Mouse (Mus musculus) forebrain, embryonic 16.5 days (tissue): ENCODE results near the gene Gm9747. TPM values are rescaled to one million over a fixed set of nuclear protein-coding genes. Genes with fewer than 3 reads are reported as not detected.

Experiments
- ATAC-seq: fragments of 200-750 bp; cut with Nextera tagmentation; 2 replicates; pipeline ENCODE4 v1.8.0; 2017; ENCODE audit warnings: mild to moderate bottlenecking, moderate library complexity
- H3K27ac ChIP-seq: fragments of 300-500 bp; sonication (generic); 2 replicates; pipeline ENCODE4 v1.5.1; 2014; ENCODE audit warnings: low read length, control low read depth
- H3K27me3 ChIP-seq: fragments of 300-500 bp; sonication (generic); replicated peaks from 2 replicates; pipeline ENCODE4 v1.6.1; 2014; ENCODE audit warnings: low read length; ENCODE audit not compliant: control insufficient read depth, insufficient read depth
- H3K36me3 ChIP-seq: fragments of 300-500 bp; sonication (generic); 2 replicates; pipeline ENCODE4 v1.6.1; 2014; ENCODE audit not compliant: control insufficient read depth, insufficient read depth
- H3K4me1 ChIP-seq: fragments of 300-500 bp; sonication (generic); replicated peaks from 2 replicates; pipeline ENCODE4 v1.6.1; 2014; ENCODE audit warnings: low read length; ENCODE audit not compliant: control insufficient read depth, insufficient read depth
- H3K4me2 ChIP-seq: fragments of 300-500 bp; sonication (generic); 2 replicates; pipeline ENCODE4 v1.6.1; 2014; ENCODE audit warnings: mild to moderate bottlenecking, low read length, control low read depth
- H3K4me3 ChIP-seq: fragments of 300-500 bp; sonication (generic); replicated peaks from 2 replicates; pipeline ENCODE4 v1.5.1; 2014; ENCODE audit warnings: mild to moderate bottlenecking, low read length, control low read depth
- H3K9ac ChIP-seq: fragments of 300-500 bp; sonication (generic); replicated peaks from 2 replicates; pipeline ENCODE4 v1.6.1; 2014; ENCODE audit warnings: low read depth, low read length, control low read depth
- H3K9me3 ChIP-seq: fragments of 300-500 bp; sonication (generic); 2 replicates; pipeline ENCODE4 v1.6.1; 2016; ENCODE audit warnings: low read length; ENCODE audit not compliant: control insufficient read depth
- WGBS: fragments of 180-500 bp; shearing (Covaris S2); extraction: QIAGEN DNeasy Blood & Tissue Kit; methylation state at CpG from one replicate; pipeline ENCODE4 v1.1.7; 2014; 5-methylcytosine and 5-hydroxymethylcytosine counted together
- polyA plus RNA-seq: library from polyadenylated mRNA; unstranded; fragments of >200 nt; fragmentation: Nextera tagmentation; extraction: Ambion mirVana; gene quantifications from 2 replicates; pipeline ENCODE4 v1.2.1, GENCODE M21; 2015

The Gm9747 gene
- polyA plus RNA-seq, 1 experiment from 2014 or later = 30.1 TPM

- Histone ChIP-seq H3K27ac (no peak overlapping the region), H3K4me1 (peaks cover 7% of the 10 kb centered on the region), H3K4me3 (no peak overlapping the region), H3K36me3 (peaks cover 4% of the 10 kb centered on the region; the same call in 1 of the 2 replicates), H3K27me3 (no peaks in the 10 kb centered on the region), H3K4me2 (no peak overlapping the region), H3K9me3 (no peaks in the 10 kb centered on the region), H3K9ac (no peak overlapping the region)
- ATAC-seq = no peak
- 47% methylated on average over 5 of the region's 5 CpGs for WGBS
Observed at GRCm38 (mm10) chr1:82272231-82272630, 39.3 kb downstream of the Gm9747 start.

GRCm38 (mm10) chr1:82273529-82273928, 40.6 kb downstream of the Gm9747 start:
- H3K27ac ChIP-seq = no peak overlapping the region
- 4% methylated on average over 6 of the region's 6 CpGs for WGBS

GRCm38 (mm10) chr1:82274361-82274760, 41.4 kb downstream of the Gm9747 start:
- H3K4me3 ChIP-seq = no peak overlapping the region
- ATAC-seq = no peak
- H3K27me3 ChIP-seq = no peaks in the 10 kb centered on the region
- H3K9ac ChIP-seq = no peak overlapping the region
- peaks cover 9% of the 10 kb centered on the region; the same call in 1 of the 2 replicates for H3K36me3 ChIP-seq
- H3K27ac ChIP-seq = no peak overlapping the region
- H3K9me3 ChIP-seq = no peaks in the 10 kb centered on the region
- peaks cover 7% of the 10 kb centered on the region for H3K4me1 ChIP-seq
- WGBS = 29% methylated on average over 1 of the region's 1 CpGs
- no peak overlapping the region for H3K4me2 ChIP-seq

More at GRCm38 (mm10) chr1:82273529-82273928, 40.6 kb downstream of the Gm9747 start:
- H3K9ac ChIP-seq = no peak overlapping the region
- H3K4me3 ChIP-seq = no peak overlapping the region
- ATAC-seq = no peak
- H3K36me3 ChIP-seq = peaks cover 9% of the 10 kb centered on the region; the same call in 1 of the 2 replicates
- peaks cover 7% of the 10 kb centered on the region for H3K4me1 ChIP-seq
- no peak overlapping the region for H3K4me2 ChIP-seq
- no peaks in the 10 kb centered on the region for H3K27me3 ChIP-seq
- H3K9me3 ChIP-seq = no peaks in the 10 kb centered on the region

GRCm38 (mm10) chr1:82279768-82280167, 46.9 kb downstream of the Gm9747 start:
- Histone ChIP-seq H3K27ac (no peak overlapping the region), H3K4me2 (no peak overlapping the region), H3K27me3 (no peaks in the 10 kb centered on the region), H3K9ac (no peak overlapping the region), H3K4me1 (peaks cover 18% of the 10 kb centered on the region), H3K36me3 (peaks cover 9% of the 10 kb centered on the region; the same call in 1 of the 2 replicates), H3K4me3 (no peak overlapping the region), H3K9me3 (no peaks in the 10 kb centered on the region)
- 70% methylated on average over 1 of the region's 1 CpGs for WGBS
- ATAC-seq = no peak

GRCm38 (mm10) chr1:82281823-82282222, 48.9 kb downstream of the Gm9747 start:
- Histone ChIP-seq H3K27me3 (no peaks in the 10 kb centered on the region), H3K4me3 (no peak overlapping the region), H3K9ac (no peak overlapping the region), H3K4me1 (peaks cover 29% of the 10 kb centered on the region), H3K9me3 (no peaks in the 10 kb centered on the region), H3K4me2 (no peak overlapping the region), H3K36me3 (peaks cover 9% of the 10 kb centered on the region; the same call in 1 of the 2 replicates), H3K27ac (no peak overlapping the region)
- ATAC-seq = no peak
- 75% methylated on average over 6 of the region's 6 CpGs for WGBS

GRCm38 (mm10) chr1:82282992-82283611, 50.2 kb downstream of the Gm9747 start:
- ATAC-seq = peak; percentile 98
- Histone ChIP-seq H3K9me3 (no peaks in the 10 kb centered on the region), H3K36me3 (no peaks in the 10 kb centered on the region), H3K27me3 (no peaks in the 10 kb centered on the region), H3K4me2 (peak overlapping the region; percentile 76), H3K9ac (peak overlapping the region; percentile 73), H3K4me1 (peaks cover 41% of the 10 kb centered on the region), H3K4me3 (peak overlapping the region; percentile 54), H3K27ac (peak overlapping the region; percentile 96)
- under 1% methylated on average over 34 of the region's 35 CpGs for WGBS

GRCm38 (mm10) chr1:82283901-82284301, 51.0 kb downstream of the Gm9747 start:
- Histone ChIP-seq H3K27ac (peak overlapping the region; percentile 96), H3K27me3 (no peaks in the 10 kb centered on the region), H3K9me3 (no peaks in the 10 kb centered on the region), H3K4me1 (peaks cover 47% of the 10 kb centered on the region), H3K4me2 (peak overlapping the region; percentile 76), H3K36me3 (no peaks in the 10 kb centered on the region), H3K4me3 (peak overlapping the region; percentile 54), H3K9ac (peak overlapping the region; percentile 73)
- WGBS = 0% methylated on average over 1 of the region's 1 CpGs
- ATAC-seq = peak; percentile 2; the same call in 1 of the 2 replicates

GRCm38 (mm10) chr1:82284403-82284802, 51.5 kb downstream of the Gm9747 start:
- H3K9me3 ChIP-seq = no peaks in the 10 kb centered on the region
- WGBS = 7% methylated on average over 4 of the region's 4 CpGs
- H3K36me3 ChIP-seq = no peaks in the 10 kb centered on the region
- H3K4me2 ChIP-seq = peak overlapping the region; percentile 76
- H3K4me3 ChIP-seq = peak overlapping the region; percentile 54
- H3K4me1 ChIP-seq = peaks cover 52% of the 10 kb centered on the region
- no peaks in the 10 kb centered on the region for H3K27me3 ChIP-seq
- H3K27ac ChIP-seq = peak overlapping the region; percentile 96
- H3K9ac ChIP-seq = peak overlapping the region; percentile 59
- ATAC-seq = no peak
